Mouse (Mus musculus) hindbrain, embryonic 14.5 days (tissue): ENCODE measurements around the gene 2610528A11Rik. TPM values are rescaled to one million over a fixed set of nuclear protein-coding genes. Genes with fewer than 3 reads are reported as not detected.

Experiments used
- ATAC-seq: fragments of 200-750 bp; cut with Nextera tagmentation; 2 replicates; pipeline ENCODE4 v1.8.0; 2017; ENCODE audit warnings: moderate number of reproducible peaks, mild to moderate bottlenecking, moderate TSS enrichment, moderate library complexity; ENCODE audit not compliant: low FRiP score
- DNase-seq: peaks from one replicate; pipeline ENCODE4 v3.0.0-alpha.2; 2015; ENCODE audit warnings: low spot score
- H3K27ac ChIP-seq: fragments of 300-500 bp; sonication (generic); 2 replicates; pipeline ENCODE4 v1.5.1; 2014; ENCODE audit warnings: mild to moderate bottlenecking, moderate library complexity
- H3K27me3 ChIP-seq: fragments of 300-500 bp; sonication (generic); 2 replicates; pipeline ENCODE4 v1.6.1; 2014; ENCODE audit warnings: mild to moderate bottlenecking, low read length, mixed read lengths; ENCODE audit not compliant: control insufficient read depth, insufficient read depth
- H3K36me3 ChIP-seq: fragments of 300-500 bp; sonication (generic); replicated peaks from 2 replicates; pipeline ENCODE4 v1.6.1; 2014; ENCODE audit not compliant: control insufficient read depth, insufficient read depth
- H3K4me1 ChIP-seq: fragments of 300-500 bp; sonication (generic); replicated peaks from 2 replicates; pipeline ENCODE4 v1.6.1; 2014; ENCODE audit warnings: antibody characterized with exemption, low read length, mixed read lengths; ENCODE audit not compliant: control insufficient read depth, insufficient read depth
- H3K4me2 ChIP-seq: fragments of 300-500 bp; sonication (generic); replicated peaks from 2 replicates; pipeline ENCODE4 v1.6.1; 2014; ENCODE audit warnings: mild to moderate bottlenecking, moderate library complexity
- H3K4me3 ChIP-seq: fragments of 300-500 bp; sonication (generic); replicated peaks from 2 replicates; pipeline ENCODE4 v1.5.1; 2014; ENCODE audit warnings: mild to moderate bottlenecking, low read length
- H3K9ac ChIP-seq: fragments of 300-500 bp; sonication (generic); 2 replicates; pipeline ENCODE4 v1.6.1; 2014
- H3K9me3 ChIP-seq: fragments of 300-500 bp; sonication (generic); 2 replicates; pipeline ENCODE4 v1.6.1; 2016; ENCODE audit warnings: low read length; ENCODE audit not compliant: control insufficient read depth
- WGBS: fragments of 180-500 bp; shearing (Covaris S2); extraction: QIAGEN DNeasy Blood & Tissue Kit; methylation state at CpG from one replicate; pipeline ENCODE4 v1.1.7; 2014; 5-methylcytosine and 5-hydroxymethylcytosine counted together
- polyA plus RNA-seq: library from polyadenylated mRNA; unstranded; fragments of >200 nt; fragmentation: Nextera tagmentation; extraction: Ambion mirVana; gene quantifications from 2 replicates; pipeline ENCODE4 v1.2.1, GENCODE M21; 2014

2610528A11Rik gene
- polyA plus RNA-seq, 1 experiment from 2014 or later = 0.39 TPM

DNA sequence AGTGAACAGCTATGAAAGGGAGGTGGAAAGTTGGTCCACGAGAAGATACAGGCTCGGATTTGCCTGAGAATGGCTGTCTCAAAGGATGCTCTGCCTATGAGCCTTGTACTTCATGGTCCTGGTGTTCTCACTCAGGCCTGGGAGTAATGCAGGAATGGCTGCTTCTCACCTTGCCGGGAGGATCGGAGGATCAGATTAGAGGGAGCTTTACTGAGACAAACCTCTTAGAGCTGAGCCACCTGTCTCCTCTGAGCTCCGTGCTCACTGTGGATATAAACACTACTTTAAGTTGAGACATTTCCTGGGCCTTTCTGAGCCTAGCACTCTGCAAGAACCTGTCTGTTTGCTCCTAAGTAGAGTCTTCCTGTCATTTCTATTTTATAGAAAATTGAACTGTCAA, 12.3 kb downstream of the 2610528A11Rik start:
- ATAC-seq (no peak), DNase-seq (no peak)
- H3K27me3 ChIP-seq = peaks cover 21% of the 10 kb centered on the region; the same call in 1 of the 2 replicates
- no peaks in the 10 kb centered on the region for H3K36me3 ChIP-seq
- no peak overlapping the region for H3K27ac ChIP-seq
- H3K9me3 ChIP-seq = no peaks in the 10 kb centered on the region
- WGBS = 82% methylated on average over 5 of the region's 5 CpGs
- H3K4me1 ChIP-seq = no peaks in the 10 kb centered on the region
- H3K4me2 ChIP-seq = no peak overlapping the region
- H3K9ac ChIP-seq = no peak overlapping the region
- H3K4me3 ChIP-seq = no peak overlapping the region

DNA sequence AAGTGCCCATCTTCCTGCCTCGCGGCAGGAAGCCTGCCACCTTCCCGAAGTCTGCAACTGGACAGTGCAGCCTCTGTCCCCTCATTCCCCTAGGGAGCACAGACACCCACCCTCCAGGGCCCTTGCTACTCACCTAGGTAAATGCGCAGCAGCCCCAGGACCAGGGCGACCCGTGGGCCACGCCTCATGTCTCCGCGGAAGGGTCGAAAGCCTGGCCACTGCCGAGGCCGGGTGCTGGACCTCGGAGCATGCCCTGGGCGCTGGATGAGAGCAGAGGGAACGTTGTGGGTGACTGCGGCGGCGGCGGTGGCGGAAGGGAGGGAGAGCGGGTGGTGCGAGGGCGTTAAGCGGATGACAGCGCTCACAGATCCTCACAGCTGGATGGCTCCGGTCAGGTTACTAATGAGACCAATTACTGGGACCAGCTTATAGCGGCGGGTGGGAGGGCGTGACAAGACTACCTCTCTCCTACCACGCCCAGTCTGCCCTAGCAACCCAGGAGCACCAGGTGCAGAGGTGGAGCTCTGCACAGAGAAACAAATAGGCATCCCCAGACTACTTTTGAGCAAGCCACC, 15.8 kb downstream of the 2610528A11Rik start, which contains the start of gene Cdhr1:
TSS of gene Cdhr1 (minus strand) at position 392 of the 575 bp plus-strand sequence.
- H3K4me2 ChIP-seq = peak within 1 kb of the TSS; percentile 83
- H3K27ac ChIP-seq = no peak within 1 kb of the TSS
- 1% methylated on average over 29 of the region's 30 CpGs for WGBS
- H3K4me3 ChIP-seq = peak within 1 kb of the TSS; percentile 38
- H3K36me3 ChIP-seq = no peaks in the 10 kb centered on the region
- H3K27me3 ChIP-seq = peaks cover 21% of the 10 kb centered on the region; the same call in 1 of the 2 replicates
- no peaks in the 10 kb centered on the region for H3K4me1 ChIP-seq
- ATAC-seq (peak; percentile 62), DNase-seq (no peak)
- H3K9ac ChIP-seq = peak within 1 kb of the TSS; percentile 61
- no peaks in the 10 kb centered on the region for H3K9me3 ChIP-seq

DNA sequence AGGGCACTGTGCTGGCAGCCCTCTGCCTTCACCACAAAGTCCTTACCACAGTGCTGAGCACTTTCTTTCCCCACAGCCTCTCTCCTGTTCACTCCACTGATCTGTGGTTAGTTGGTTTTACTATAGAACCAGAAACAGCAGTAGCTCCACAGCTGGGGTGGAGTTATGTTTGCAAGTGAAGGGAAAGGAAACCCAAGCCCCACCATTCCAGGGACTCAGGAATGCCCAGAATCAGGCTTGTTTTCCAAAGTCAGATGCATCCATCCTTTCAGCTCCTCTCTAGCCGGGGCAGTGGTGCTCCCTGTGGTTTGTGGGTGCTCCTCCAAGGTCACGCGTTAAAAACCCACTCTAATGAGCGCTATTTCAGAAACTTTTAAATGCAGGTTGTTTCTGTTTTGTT, 18.3 kb downstream of the 2610528A11Rik start:
- no peak for ATAC-seq
- H3K36me3 ChIP-seq = no peaks in the 10 kb centered on the region
- no peaks in the 10 kb centered on the region for H3K4me1 ChIP-seq
- peaks cover 21% of the 10 kb centered on the region; the same call in 1 of the 2 replicates for H3K27me3 ChIP-seq
- no peak overlapping the region for H3K4me2 ChIP-seq
- no peak for DNase-seq
- no peak overlapping the region for H3K27ac ChIP-seq
- no peaks in the 10 kb centered on the region for H3K9me3 ChIP-seq
- no peak overlapping the region for H3K9ac ChIP-seq
- H3K4me3 ChIP-seq = no peak overlapping the region
- WGBS = 85% methylated on average over 4 of the region's 4 CpGs

- WGBS = 48% methylated on average over 6 of the region's 6 CpGs
- Histone ChIP-seq H3K27me3 (peaks cover 19% of the 10 kb centered on the region; the same call in 1 of the 2 replicates), H3K9ac (no peak overlapping the region), H3K4me1 (no peaks in the 10 kb centered on the region), H3K36me3 (no peaks in the 10 kb centered on the region), H3K4me3 (no peak overlapping the region), H3K27ac (no peak overlapping the region), H3K9me3 (no peaks in the 10 kb centered on the region), H3K4me2 (no peak overlapping the region)
- ATAC-seq (no peak), DNase-seq (no peak)
These were observed 19.4 kb downstream of the 2610528A11Rik start for GRCm38 (mm10) chr14:37094436-37094835.

GRCm38 (mm10) chr14:37083755-37084154, 30.1 kb downstream of the 2610528A11Rik start:
- Histone ChIP-seq H3K36me3 (no peaks in the 10 kb centered on the region), H3K9ac (no peak overlapping the region), H3K27ac (no peak overlapping the region), H3K4me3 (no peak overlapping the region), H3K9me3 (no peaks in the 10 kb centered on the region), H3K4me1 (no peaks in the 10 kb centered on the region), H3K4me2 (no peak overlapping the region), H3K27me3 (no peaks in the 10 kb centered on the region)
- no peak for DNase-seq
- 41% methylated on average over 4 of the region's 4 CpGs for WGBS
- ATAC-seq = no peak

GRCm38 (mm10) chr14:37080724-37081123, 33.1 kb downstream of the 2610528A11Rik start:
- no peak overlapping the region for H3K27ac ChIP-seq
- no peak overlapping the region for H3K4me3 ChIP-seq
- no peaks in the 10 kb centered on the region for H3K4me1 ChIP-seq
- no peaks in the 10 kb centered on the region for H3K9me3 ChIP-seq
- DNase-seq (no peak), ATAC-seq (no peak)
- no peak overlapping the region for H3K4me2 ChIP-seq
- no peak overlapping the region for H3K9ac ChIP-seq
- H3K27me3 ChIP-seq = no peaks in the 10 kb centered on the region
- 67% methylated on average over 1 of the region's 1 CpGs for WGBS
- no peaks in the 10 kb centered on the region for H3K36me3 ChIP-seq

DNA sequence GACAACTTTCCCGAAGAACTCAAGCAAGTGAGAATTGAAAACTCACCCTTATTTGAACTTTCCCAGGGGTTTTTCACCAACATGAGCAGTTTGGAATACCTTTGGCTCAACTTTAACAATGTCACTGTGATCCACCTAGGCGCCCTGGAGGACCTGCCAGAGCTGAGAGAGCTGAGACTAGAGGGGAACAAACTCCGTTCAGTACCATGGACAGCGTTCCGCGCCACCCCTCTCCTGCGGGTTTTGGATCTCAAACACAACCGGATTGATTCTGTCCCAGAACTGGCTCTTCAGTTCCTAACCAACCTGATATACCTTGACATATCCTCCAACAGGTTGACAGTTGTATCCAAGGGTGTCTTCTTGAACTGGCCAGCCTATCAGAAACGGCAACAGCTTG, 45.3 kb downstream of the 2610528A11Rik start:
- DNase-seq (peak; percentile 58), ATAC-seq (no peak)
- no peak overlapping the region for H3K9ac ChIP-seq
- H3K4me3 ChIP-seq = no peak overlapping the region
- no peaks in the 10 kb centered on the region for H3K9me3 ChIP-seq
- no peaks in the 10 kb centered on the region for H3K4me1 ChIP-seq
- no peaks in the 10 kb centered on the region for H3K36me3 ChIP-seq
- H3K27me3 ChIP-seq = no peaks in the 10 kb centered on the region
- WGBS = 17% methylated on average over 9 of the region's 9 CpGs
- H3K4me2 ChIP-seq = no peak overlapping the region
- no peak overlapping the region for H3K27ac ChIP-seq

- ATAC-seq (no peak), DNase-seq (no peak)
- Histone ChIP-seq H3K4me3 (no peak within 1 kb of the TSS), H3K9ac (no peak within 1 kb of the TSS), H3K27ac (no peak within 1 kb of the TSS), H3K4me2 (no peak within 1 kb of the TSS), H3K9me3 (no peaks in the 10 kb centered on the region), H3K4me1 (no peaks in the 10 kb centered on the region), H3K27me3 (no peaks in the 10 kb centered on the region), H3K36me3 (no peaks in the 10 kb centered on the region)
- 81% methylated on average over 5 of the region's 5 CpGs for WGBS
These were observed 46.2 kb downstream of the 2610528A11Rik start, which contains the start of gene Lrit2 for GRCm38 (mm10) chr14:37067629-37068028. Lrit2 (plus strand) TSS chr14:37067929.

GRCm38 (mm10) chr14:37066636-37067035, 47.2 kb downstream of the 2610528A11Rik start:
- H3K4me3 ChIP-seq = no peak overlapping the region
- no peak overlapping the region for H3K27ac ChIP-seq
- no peak overlapping the region for H3K4me2 ChIP-seq
- DNase-seq (no peak), ATAC-seq (no peak)
- H3K9ac ChIP-seq = no peak overlapping the region
- no peaks in the 10 kb centered on the region for H3K36me3 ChIP-seq
- H3K27me3 ChIP-seq = no peaks in the 10 kb centered on the region
- no peaks in the 10 kb centered on the region for H3K4me1 ChIP-seq
- 67% methylated on average over 2 of the region's 2 CpGs for whole genome bisulfite sequencing
- H3K9me3 ChIP-seq = no peaks in the 10 kb centered on the region

GRCm38 (mm10) chr14:37064849-37065248, 49.0 kb downstream of the 2610528A11Rik start:
- H3K4me3 ChIP-seq = no peak overlapping the region
- 63% methylated on average over 2 of the region's 2 CpGs for WGBS
- H3K9me3 ChIP-seq = no peaks in the 10 kb centered on the region
- no peak for DNase-seq
- H3K27ac ChIP-seq = no peak overlapping the region
- H3K36me3 ChIP-seq = no peaks in the 10 kb centered on the region
- H3K27me3 ChIP-seq = no peaks in the 10 kb centered on the region
- H3K4me1 ChIP-seq = no peaks in the 10 kb centered on the region
- no peak for ATAC-seq
- H3K9ac ChIP-seq = no peak overlapping the region
- H3K4me2 ChIP-seq = no peak overlapping the region
